Mouse (Mus musculus) heart, embryonic 10.5 days (tissue): ENCODE measurements around the gene Mgme1. TPM values are rescaled to one million over a fixed set of nuclear protein-coding genes. Genes with fewer than 3 reads are reported as not detected.

Source experiments
- DNase-seq: peaks from one replicate; pipeline ENCODE4 v3.0.0-alpha.2; 2017; ENCODE audit warnings: low spot score
- H3K27ac ChIP-seq: fragments of 300-500 bp; sonication (generic); 2 replicates; pipeline ENCODE4 v1.5.1; 2016; ENCODE audit warnings: mild to moderate bottlenecking
- H3K27me3 ChIP-seq: fragments of 300-500 bp; sonication (generic); 2 replicates; pipeline ENCODE4 v1.6.1; 2016; ENCODE audit warnings: mild to moderate bottlenecking; ENCODE audit not compliant: poor library complexity, insufficient read depth, severe bottlenecking
- H3K36me3 ChIP-seq: fragments of 300-500 bp; sonication (generic); 2 replicates; pipeline ENCODE4 v1.6.1; 2016; ENCODE audit warnings: mild to moderate bottlenecking, moderate library complexity
- H3K4me1 ChIP-seq: fragments of 300-500 bp; sonication (generic); 2 replicates; pipeline ENCODE4 v1.6.1; 2016; ENCODE audit warnings: mild to moderate bottlenecking
- H3K4me3 ChIP-seq: fragments of 300-500 bp; sonication (generic); 2 replicates; pipeline ENCODE4 v1.5.1; 2016; ENCODE audit warnings: mild to moderate bottlenecking, moderate library complexity
- H3K9me3 ChIP-seq: fragments of 300-500 bp; sonication (generic); 2 replicates; pipeline ENCODE4 v1.6.1; 2016; ENCODE audit warnings: mild to moderate bottlenecking, moderate library complexity
- WGBS: fragments of 180-500 bp; shearing (Covaris S2); methylation state at CpG from one replicate; pipeline ENCODE4 v1.1.7; 2016; 5-methylcytosine and 5-hydroxymethylcytosine counted together
- polyA plus RNA-seq: library from polyadenylated mRNA; unstranded; fragments of >200 nt; fragmentation: Nextera tagmentation; extraction: Ambion mirVana; gene quantifications from 2 replicates; pipeline ENCODE4 v1.2.1, GENCODE M21; 2016

Mgme1 gene
- polyA plus RNA-seq, 1 experiment from 2014 or later = 24.7 TPM

- no peak overlapping the region for H3K27ac ChIP-seq
- no peaks in the 10 kb centered on the region for H3K9me3 ChIP-seq
- no peak overlapping the region for H3K4me3 ChIP-seq
- H3K4me1 ChIP-seq = peaks cover 5% of the 10 kb centered on the region; the same call in 1 of the 2 replicates
- DNase-seq = no peak
- H3K36me3 ChIP-seq = no peaks in the 10 kb centered on the region
- H3K27me3 ChIP-seq = 0 out of 2 replicates have a peak, but pooled peaks cover 5% of the 10 kb centered on the region
- WGBS = 77% methylated on average over 9 of the region's 9 CpGs
These were observed 29.5 kb downstream of the Mgme1 start for GRCm38 (mm10) chr2:144299749-144300669.

GRCm38 (mm10) chr2:144301101-144301500 lies 30.6 kb downstream of the Mgme1 start:
- 96% methylated on average over 11 of the region's 11 CpGs for WGBS
- Histone ChIP-seq H3K9me3 (no peaks in the 10 kb centered on the region), H3K27ac (no peak overlapping the region), H3K4me3 (no peak overlapping the region), H3K27me3 (0 out of 2 replicates have a peak, but pooled peaks cover 5% of the 10 kb centered on the region), H3K36me3 (no peaks in the 10 kb centered on the region), H3K4me1 (no peaks in the 10 kb centered on the region)
- no peak for DNase-seq

- Histone ChIP-seq H3K4me3 (no peak overlapping the region), H3K9me3 (no peaks in the 10 kb centered on the region), H3K4me1 (no peaks in the 10 kb centered on the region; the same call in 1 of the 2 replicates), H3K36me3 (no peaks in the 10 kb centered on the region), H3K27ac (no peak overlapping the region), H3K27me3 (0 out of 2 replicates have a peak, but pooled peaks cover 5% of the 10 kb centered on the region)
- DNase-seq = no peak
- whole genome bisulfite sequencing = 61% methylated on average over 18 of the region's 18 CpGs
These were observed 35.3 kb downstream of the Mgme1 start for GRCm38 (mm10) chr2:144305721-144306294.

GRCm38 (mm10) chr2:144308561-144308960 lies 38.1 kb downstream of the Mgme1 start:
- no peak for DNase-seq
- Histone ChIP-seq H3K4me3 (no peak overlapping the region), H3K27me3 (0 out of 2 replicates have a peak, but pooled peaks cover 5% of the 10 kb centered on the region), H3K4me1 (no peaks in the 10 kb centered on the region; the same call in 1 of the 2 replicates), H3K36me3 (no peaks in the 10 kb centered on the region), H3K27ac (no peak overlapping the region), H3K9me3 (no peaks in the 10 kb centered on the region)
- WGBS = 46% methylated on average over 8 of the region's 8 CpGs

GRCm38 (mm10) chr2:144310273-144310672 lies 39.8 kb downstream of the Mgme1 start:
- no peak overlapping the region for H3K27ac ChIP-seq
- no peak for DNase-seq
- H3K4me1 ChIP-seq = no peaks in the 10 kb centered on the region; the same call in 1 of the 2 replicates
- H3K9me3 ChIP-seq = no peaks in the 10 kb centered on the region
- no peaks in the 10 kb centered on the region for H3K27me3 ChIP-seq
- H3K4me3 ChIP-seq = no peak overlapping the region
- WGBS = 32% methylated on average over 5 of the region's 5 CpGs
- no peaks in the 10 kb centered on the region for H3K36me3 ChIP-seq

GRCm38 (mm10) chr2:144311372-144311771 lies 40.9 kb downstream of the Mgme1 start:
- 79% methylated on average over 2 of the region's 2 CpGs for WGBS

GRCm38 (mm10) chr2:144324218-144324617 lies 53.8 kb downstream of the Mgme1 start:
- Histone ChIP-seq H3K36me3 (no peaks in the 10 kb centered on the region), H3K27me3 (peaks cover 27% of the 10 kb centered on the region), H3K4me1 (no peaks in the 10 kb centered on the region), H3K27ac (no peak overlapping the region), H3K9me3 (no peaks in the 10 kb centered on the region), H3K4me3 (no peak overlapping the region)
- 54% methylated on average over 3 of the region's 3 CpGs for WGBS
- DNase-seq = no peak

More at GRCm38 (mm10) chr2:144311372-144311771, 40.9 kb downstream of the Mgme1 start:
- no peaks in the 10 kb centered on the region for H3K36me3 ChIP-seq
- H3K27me3 ChIP-seq = no peaks in the 10 kb centered on the region
- no peak overlapping the region for H3K4me3 ChIP-seq
- no peaks in the 10 kb centered on the region; the same call in 1 of the 2 replicates for H3K4me1 ChIP-seq
- DNase-seq = no peak
- H3K27ac ChIP-seq = no peak overlapping the region
- H3K9me3 ChIP-seq = no peaks in the 10 kb centered on the region

GRCm38 (mm10) chr2:144329451-144329850 lies 59.0 kb downstream of the Mgme1 start:
- no peak for DNase-seq
- peak overlapping the region; percentile 69 for H3K4me3 ChIP-seq
- H3K9me3 ChIP-seq = no peaks in the 10 kb centered on the region
- H3K4me1 ChIP-seq = peaks cover 37% of the 10 kb centered on the region
- peaks cover 75% of the 10 kb centered on the region for H3K27me3 ChIP-seq
- no peak overlapping the region for H3K27ac ChIP-seq
- no peaks in the 10 kb centered on the region for H3K36me3 ChIP-seq
- 4% methylated on average over 10 of the region's 10 CpGs for WGBS

- 3% methylated on average over 10 of the region's 10 CpGs for WGBS
- DNase-seq = no peak
These were observed 59.5 kb downstream of the Mgme1 start for GRCm38 (mm10) chr2:144329937-144330336.

GRCm38 (mm10) chr2:144330352-144330959 lies 60.0 kb downstream of the Mgme1 start:
- H3K9me3 ChIP-seq = no peaks in the 10 kb centered on the region
- peaks cover 85% of the 10 kb centered on the region for H3K27me3 ChIP-seq
- H3K4me3 ChIP-seq = peak overlapping the region; percentile 69
- WGBS = under 1% methylated on average over 41 of the region's 41 CpGs
- no peaks in the 10 kb centered on the region for H3K36me3 ChIP-seq
- H3K27ac ChIP-seq = no peak overlapping the region
- H3K4me1 ChIP-seq = peaks cover 37% of the 10 kb centered on the region
- no peak for DNase-seq

More at GRCm38 (mm10) chr2:144329937-144330336, 59.5 kb downstream of the Mgme1 start:
- Histone ChIP-seq H3K4me3 (peak overlapping the region; percentile 69), H3K27ac (no peak overlapping the region), H3K36me3 (no peaks in the 10 kb centered on the region), H3K9me3 (no peaks in the 10 kb centered on the region), H3K27me3 (peaks cover 80% of the 10 kb centered on the region), H3K4me1 (peaks cover 37% of the 10 kb centered on the region)
